Mouse (Mus musculus): ENCODE results near the gene Tmtc4. TPM values are rescaled to one million over a fixed set of nuclear protein-coding genes. Genes with fewer than 3 reads are reported as not detected.

Tmtc4 gene
- polyA plus RNA-seq, 1 experiment: 5.4 TPM

- TF ChIP-seq POLR2A (IDR thresholded peaks at IDR 0.05; ENCODE audit: low read depth, low read length): no peak
- no peak for TF ChIP-seq CTCF (IDR thresholded peaks at IDR 0.05; ENCODE audit: extremely low read depth, insufficient read length, insufficient replicate concordance, low read depth, low read length)
- H3K36me3 ChIP-seq (ENCODE audit: control insufficient read depth, insufficient read depth, low read length): peaks cover 16% of the 10 kb centered on the region
Measured at GRCm38 (mm10) chr14:122883410-122883806, 100.4 kb downstream of the Tmtc4 start.

GRCm38 (mm10) chr14:122882795-122883409, 100.9 kb downstream of the Tmtc4 start:
- Histone ChIP-seq H3K27ac (ENCODE audit: insufficient read depth, low read depth, low read length) (no peak overlapping the region), H3K4me1 (ENCODE audit: control insufficient read depth, insufficient read depth, insufficient read length, low read length) (peaks cover 13% of the 10 kb centered on the region), H3K36me3 (ENCODE audit: control insufficient read depth, insufficient read depth, low read length) (peaks cover 14% of the 10 kb centered on the region), H3K27me3 (ENCODE audit: control insufficient read depth, insufficient read depth, low read length) (no peaks in the 10 kb centered on the region), H3K4me3 (ENCODE audit: low read depth, low read length) (no peak overlapping the region)
- no peak for TF ChIP-seq POLR2A (IDR thresholded peaks at IDR 0.05; ENCODE audit: low read depth, low read length)
- TF ChIP-seq CTCF (IDR thresholded peaks at IDR 0.05; ENCODE audit: extremely low read depth, insufficient read length, insufficient replicate concordance, low read depth, low read length): no peak
- WGBS: 86% methylated on average over 7 of the region's 7 CpGs

More at GRCm38 (mm10) chr14:122883410-122883806, 100.4 kb downstream of the Tmtc4 start:
- WGBS: 71% methylated on average over 4 of the region's 4 CpGs
- H3K27me3 ChIP-seq (ENCODE audit: control insufficient read depth, insufficient read depth, low read length): no peaks in the 10 kb centered on the region
- peaks cover 13% of the 10 kb centered on the region for H3K4me1 ChIP-seq (ENCODE audit: control insufficient read depth, insufficient read depth, insufficient read length, low read length)
- no peak overlapping the region for H3K27ac ChIP-seq (ENCODE audit: insufficient read depth, low read depth, low read length)
- H3K4me3 ChIP-seq (ENCODE audit: low read depth, low read length): no peak overlapping the region

GRCm38 (mm10) chr14:122882201-122882639, 101.6 kb downstream of the Tmtc4 start:
- no peak overlapping the region for H3K4me3 ChIP-seq (ENCODE audit: low read depth, low read length)
- H3K27ac ChIP-seq (ENCODE audit: insufficient read depth, low read depth, low read length): no peak overlapping the region
- peaks cover 10% of the 10 kb centered on the region for H3K36me3 ChIP-seq (ENCODE audit: control insufficient read depth, insufficient read depth, low read length)
- peaks cover 13% of the 10 kb centered on the region for H3K4me1 ChIP-seq (ENCODE audit: control insufficient read depth, insufficient read depth, insufficient read length, low read length)
- no peak for TF ChIP-seq CTCF (IDR thresholded peaks at IDR 0.05; ENCODE audit: extremely low read depth, insufficient read length, insufficient replicate concordance, low read depth, low read length)
- 89% methylated on average over 9 of the region's 9 CpGs for WGBS
- H3K27me3 ChIP-seq (ENCODE audit: control insufficient read depth, insufficient read depth, low read length): no peaks in the 10 kb centered on the region

GRCm38 (mm10) chr14:122881699-122882098, 102.1 kb downstream of the Tmtc4 start:
- H3K4me3 ChIP-seq (ENCODE audit: low read depth, low read length): no peak overlapping the region
- peaks cover 9% of the 10 kb centered on the region for H3K36me3 ChIP-seq (ENCODE audit: control insufficient read depth, insufficient read depth, low read length)
- no peaks in the 10 kb centered on the region for H3K27me3 ChIP-seq (ENCODE audit: control insufficient read depth, insufficient read depth, low read length)
- TF ChIP-seq POLR2A (IDR thresholded peaks at IDR 0.05; ENCODE audit: low read depth, low read length) (no peak), CTCF (IDR thresholded peaks at IDR 0.05; ENCODE audit: extremely low read depth, insufficient read length, insufficient replicate concordance, low read depth, low read length) (no peak)
- 92% methylated on average over 2 of the region's 2 CpGs for WGBS
- H3K4me1 ChIP-seq (ENCODE audit: control insufficient read depth, insufficient read depth, insufficient read length, low read length): peaks cover 13% of the 10 kb centered on the region
- H3K27ac ChIP-seq (ENCODE audit: insufficient read depth, low read depth, low read length): no peak overlapping the region

- 0 out of 2 replicates have a peak overlapping the region, but pooled peaks have one; percentile 0 for H3K4me3 ChIP-seq (ENCODE audit: low read depth, low read length)
- H3K27me3 ChIP-seq (ENCODE audit: control insufficient read depth, insufficient read depth, low read length): no peaks in the 10 kb centered on the region
- H3K4me1 ChIP-seq (ENCODE audit: control insufficient read depth, insufficient read depth, insufficient read length, low read length): peaks cover 13% of the 10 kb centered on the region
- 28% methylated on average over 7 of the region's 7 CpGs for WGBS
- peak overlapping the region; percentile 66 for H3K27ac ChIP-seq (ENCODE audit: insufficient read depth, low read depth, low read length)
- H3K36me3 ChIP-seq (ENCODE audit: control insufficient read depth, insufficient read depth, low read length): peaks cover 6% of the 10 kb centered on the region
- no peak for TF ChIP-seq CTCF (IDR thresholded peaks at IDR 0.05; ENCODE audit: extremely low read depth, insufficient read length, insufficient replicate concordance, low read depth, low read length)
- no peak for TF ChIP-seq POLR2A (IDR thresholded peaks at IDR 0.05; ENCODE audit: low read depth, low read length)
Measured at GRCm38 (mm10) chr14:122880291-122880690, 103.5 kb downstream of the Tmtc4 start.

GRCm38 (mm10) chr14:122877787-122878186, 106.0 kb downstream of the Tmtc4 start:
- Histone ChIP-seq H3K36me3 (ENCODE audit: control insufficient read depth, insufficient read depth, low read length) (peaks cover 2% of the 10 kb centered on the region; the same call in 1 of the 2 replicates), H3K4me1 (ENCODE audit: control insufficient read depth, insufficient read depth, insufficient read length, low read length) (peaks cover 6% of the 10 kb centered on the region; the same call in 1 of the 2 replicates), H3K27ac (ENCODE audit: insufficient read depth, low read depth, low read length) (no peak overlapping the region), H3K27me3 (ENCODE audit: control insufficient read depth, insufficient read depth, low read length) (no peaks in the 10 kb centered on the region), H3K4me3 (ENCODE audit: low read depth, low read length) (no peak overlapping the region)
- TF ChIP-seq CTCF (IDR thresholded peaks at IDR 0.05; ENCODE audit: extremely low read depth, insufficient read length, insufficient replicate concordance, low read depth, low read length) (no peak), POLR2A (IDR thresholded peaks at IDR 0.05; ENCODE audit: low read depth, low read length) (no peak)
- 91% methylated on average over 3 of the region's 3 CpGs for WGBS

GRCm38 (mm10) chr14:122876723-122877122, 107.1 kb downstream of the Tmtc4 start:
- WGBS: 65% methylated on average over 7 of the region's 7 CpGs
- no peak for TF ChIP-seq CTCF (IDR thresholded peaks at IDR 0.05; ENCODE audit: extremely low read depth, insufficient read length, insufficient replicate concordance, low read depth, low read length)
- TF ChIP-seq POLR2A (IDR thresholded peaks at IDR 0.05; ENCODE audit: low read depth, low read length): no peak
- Histone ChIP-seq H3K4me3 (ENCODE audit: low read depth, low read length) (no peak overlapping the region), H3K27me3 (ENCODE audit: control insufficient read depth, insufficient read depth, low read length) (no peaks in the 10 kb centered on the region), H3K36me3 (ENCODE audit: control insufficient read depth, insufficient read depth, low read length) (peaks cover 2% of the 10 kb centered on the region; the same call in 1 of the 2 replicates), H3K4me1 (ENCODE audit: control insufficient read depth, insufficient read depth, insufficient read length, low read length) (peaks cover 9% of the 10 kb centered on the region; the same call in 1 of the 2 replicates), H3K27ac (ENCODE audit: insufficient read depth, low read depth, low read length) (no peak overlapping the region)
